Mouse (Mus musculus) CD8-positive naive resting alpha-beta T cell, adult 2 months (primary cell): Measurements from ENCODE around the gene Cmss1.

ENCODE experiments used
- DNase-seq, 2 experiments: peaks; one replicate each; pipeline ENCODE4 v3.0.0; 2022; ENCODE audit warnings: low read depth in 2 of 2, low spot score in 2 of 2

Gene Cmss1

DNA sequence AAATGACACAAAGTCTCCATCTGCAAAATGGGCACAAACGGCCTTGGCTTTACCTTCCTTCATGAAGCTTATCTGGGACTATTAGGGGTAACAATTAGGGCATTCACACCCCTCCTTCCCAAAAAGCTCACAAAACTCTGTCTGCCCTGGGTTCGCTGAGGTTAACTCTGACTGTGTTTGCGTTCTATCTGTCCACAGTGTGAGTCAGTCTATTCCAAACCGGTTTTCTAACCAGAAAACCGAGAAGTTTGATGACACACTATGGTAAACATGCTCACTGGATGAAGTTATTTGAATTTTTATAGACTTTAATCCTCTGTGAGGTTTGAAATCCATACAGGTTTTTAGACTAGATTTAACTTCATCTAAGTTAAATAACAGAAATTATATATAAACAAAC, 81.6 kb downstream of the Cmss1 start:
- DNase-seq, result no peak

DNA sequence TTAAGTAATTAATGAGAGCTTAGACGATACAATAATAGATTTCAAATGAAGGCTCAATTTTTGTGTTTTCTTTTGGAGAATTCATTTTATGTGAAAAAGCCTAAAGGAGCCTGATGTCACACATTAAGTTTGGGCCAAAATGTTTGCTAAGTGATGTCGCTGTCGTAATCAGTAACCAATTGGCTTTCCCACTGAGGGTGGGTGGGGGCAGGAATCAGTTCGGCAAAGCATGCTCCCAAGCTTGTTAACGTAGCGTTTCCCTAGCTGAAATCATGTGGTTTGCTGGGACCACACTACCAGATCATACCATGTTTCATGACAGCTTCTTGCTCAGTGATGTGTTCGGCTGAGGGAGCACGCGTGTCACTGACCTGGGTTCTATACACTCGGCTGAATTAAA, 91.0 kb downstream of the Cmss1 start:
- DNase-seq, result no peak

DNA sequence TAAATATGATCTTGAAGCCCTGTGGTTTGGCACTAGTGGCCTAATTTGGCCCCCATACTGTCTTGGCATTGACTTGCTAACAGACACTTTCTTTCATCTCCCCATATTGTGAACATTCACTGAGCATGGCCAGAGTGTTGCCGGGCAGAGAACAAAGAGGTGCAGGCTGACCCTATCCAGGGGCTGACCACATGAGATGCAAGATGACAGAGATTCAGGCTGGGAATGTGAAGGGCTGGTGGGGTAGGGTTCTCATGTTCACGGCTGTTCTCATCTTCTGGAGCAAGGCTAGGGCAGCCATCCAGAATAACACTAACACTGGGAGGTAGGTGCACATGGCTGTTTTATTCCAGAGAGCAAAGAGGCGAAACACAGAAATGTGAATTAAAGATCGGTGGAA, 92.3 kb downstream of the Cmss1 start:
- DNase-seq, result no peak

GRCm38 (mm10) chr16:57513562-57513961, 93.1 kb downstream of the Cmss1 start:
- no peak for DNase-seq

- no peak for DNase-seq
These were observed 97.6 kb downstream of the Cmss1 start for GRCm38 (mm10) chr16:57509099-57509498.

DNA sequence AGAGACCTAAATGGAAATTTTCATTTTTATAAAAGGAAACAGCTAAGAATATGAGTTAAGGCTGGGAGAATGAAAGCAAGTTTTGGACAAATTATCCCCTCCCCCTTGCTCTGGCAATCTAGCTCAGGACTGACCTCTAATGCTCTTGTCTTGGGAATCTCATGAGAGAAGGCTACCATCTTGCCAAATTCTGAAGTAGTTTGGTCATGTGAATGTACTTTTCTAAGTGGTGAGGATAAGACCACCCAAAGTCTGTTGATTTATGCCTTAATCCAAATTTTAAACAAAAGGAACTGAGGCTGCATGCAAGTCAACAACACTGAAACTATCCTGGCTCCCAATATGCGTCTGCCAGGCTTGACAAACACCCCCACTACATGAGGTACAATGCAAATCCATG, 98.3 kb downstream of the Cmss1 start:
- no peak for DNase-seq

- DNase-seq, result no peak
These were observed 100.5 kb downstream of the Cmss1 start for GRCm38 (mm10) chr16:57506133-57506532.

- no peak for DNase-seq
These were observed 101.9 kb downstream of the Cmss1 start for GRCm38 (mm10) chr16:57504728-57505127.

GRCm38 (mm10) chr16:57502761-57503160, 103.9 kb downstream of the Cmss1 start:
- no peak for DNase-seq

DNA sequence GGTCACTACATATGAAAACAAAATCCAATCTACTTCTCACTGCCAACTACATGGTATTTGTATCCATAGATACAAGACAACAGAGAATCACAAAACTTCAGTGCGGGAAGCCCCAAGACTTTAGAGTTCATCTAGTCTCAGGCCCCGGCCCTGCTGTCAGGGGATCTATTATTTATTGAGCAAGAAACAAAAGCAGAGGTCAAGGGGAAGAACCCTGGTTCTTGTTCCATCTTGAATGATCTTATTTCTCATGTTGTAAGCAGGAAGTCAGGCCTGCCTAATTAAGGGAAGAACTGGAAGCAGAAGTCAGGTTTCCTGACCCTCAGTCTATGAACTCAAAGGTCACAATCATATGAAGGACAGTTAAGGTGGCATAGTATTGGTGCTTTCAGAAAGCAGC, 104.4 kb downstream of the Cmss1 start:
- DNase-seq, result no peak

- no peak for DNase-seq
These were observed 105.8 kb downstream of the Cmss1 start for GRCm38 (mm10) chr16:57500851-57501250.

- no peak for DNase-seq
These were observed 110.1 kb downstream of the Cmss1 start for GRCm38 (mm10) chr16:57496437-57497173.

DNA sequence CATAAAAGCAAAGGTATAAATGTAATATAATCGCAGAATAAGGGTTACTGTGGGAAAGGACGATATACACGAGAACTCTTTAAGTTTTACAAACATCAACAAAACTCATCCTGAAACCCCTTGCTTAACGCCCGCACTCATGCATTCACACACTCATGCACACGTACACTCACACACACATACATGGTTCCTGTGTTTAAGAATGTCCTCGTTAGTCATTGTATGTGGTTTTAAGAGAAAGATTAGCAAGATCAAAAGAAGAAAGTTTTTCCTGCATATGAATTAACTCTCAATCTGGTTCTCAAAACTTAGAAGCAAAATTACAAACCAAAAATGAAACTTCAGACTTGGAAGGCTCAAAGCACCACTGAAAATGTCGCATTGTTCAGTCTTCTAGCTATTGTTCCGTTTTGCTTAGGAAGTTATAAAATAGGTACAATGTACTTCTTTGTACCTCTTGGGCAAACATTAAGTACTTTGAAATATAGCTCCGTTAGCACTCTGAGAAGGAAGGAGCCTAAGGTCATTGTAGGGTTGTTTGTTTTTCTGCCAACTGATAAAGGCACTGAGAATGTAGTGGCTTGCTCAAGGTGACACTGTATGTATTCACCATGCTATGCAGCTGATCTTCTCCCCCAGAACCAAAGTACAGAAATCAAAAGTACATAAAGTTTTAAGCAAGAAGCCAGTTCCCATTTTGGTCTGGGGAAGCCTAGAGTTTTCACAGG, 111.0 kb downstream of the Cmss1 start:
- DNase-seq, result no peak

DNA sequence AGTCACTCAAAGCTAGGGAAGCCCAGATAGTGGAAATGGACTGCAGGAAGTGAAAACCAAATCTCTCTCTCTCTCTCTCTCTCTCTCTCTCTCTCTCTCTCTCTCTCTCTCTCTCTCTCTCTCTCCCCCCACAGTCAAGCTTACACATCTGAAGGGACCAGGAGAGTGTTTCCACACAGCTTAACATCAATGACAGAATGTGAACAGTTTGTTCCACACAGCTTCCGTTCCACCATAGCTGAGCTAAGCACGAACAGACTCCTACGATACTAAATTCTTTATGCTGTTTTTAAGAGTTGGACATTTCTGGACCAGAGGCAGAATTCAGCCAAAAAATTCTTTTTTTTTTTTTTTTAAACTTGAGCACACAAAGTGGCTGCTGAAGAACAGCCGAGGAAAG, 114.8 kb downstream of the Cmss1 start:
- no peak for DNase-seq

GRCm38 (mm10) chr16:57490691-57491090, 116.0 kb downstream of the Cmss1 start:
- no peak for DNase-seq

DNA sequence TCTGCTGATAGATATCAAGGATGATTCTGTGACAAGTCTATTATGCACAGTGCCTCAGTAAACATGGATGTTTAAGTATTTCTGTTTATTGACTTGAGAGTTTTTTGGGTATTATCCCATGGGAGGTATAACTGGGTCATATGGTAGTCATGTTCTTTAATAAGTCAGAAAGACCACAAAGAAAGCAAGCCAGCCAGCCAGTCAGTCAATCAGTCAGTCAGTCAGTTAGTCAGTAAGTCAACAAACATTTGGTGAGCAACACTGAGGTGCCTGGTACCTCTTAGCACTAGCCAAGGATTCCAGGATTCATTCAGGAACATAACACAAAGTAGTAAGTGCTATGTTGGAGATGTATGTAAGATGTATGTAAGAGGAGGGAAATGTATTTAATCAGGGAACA, 118.0 kb downstream of the Cmss1 start:
- DNase-seq, result no peak

GRCm38 (mm10) chr16:57486266-57486665, 120.4 kb downstream of the Cmss1 start:
- no peak for DNase-seq

- DNase-seq, result no peak
These were observed 121.4 kb downstream of the Cmss1 start for GRCm38 (mm10) chr16:57485265-57485664.

DNA sequence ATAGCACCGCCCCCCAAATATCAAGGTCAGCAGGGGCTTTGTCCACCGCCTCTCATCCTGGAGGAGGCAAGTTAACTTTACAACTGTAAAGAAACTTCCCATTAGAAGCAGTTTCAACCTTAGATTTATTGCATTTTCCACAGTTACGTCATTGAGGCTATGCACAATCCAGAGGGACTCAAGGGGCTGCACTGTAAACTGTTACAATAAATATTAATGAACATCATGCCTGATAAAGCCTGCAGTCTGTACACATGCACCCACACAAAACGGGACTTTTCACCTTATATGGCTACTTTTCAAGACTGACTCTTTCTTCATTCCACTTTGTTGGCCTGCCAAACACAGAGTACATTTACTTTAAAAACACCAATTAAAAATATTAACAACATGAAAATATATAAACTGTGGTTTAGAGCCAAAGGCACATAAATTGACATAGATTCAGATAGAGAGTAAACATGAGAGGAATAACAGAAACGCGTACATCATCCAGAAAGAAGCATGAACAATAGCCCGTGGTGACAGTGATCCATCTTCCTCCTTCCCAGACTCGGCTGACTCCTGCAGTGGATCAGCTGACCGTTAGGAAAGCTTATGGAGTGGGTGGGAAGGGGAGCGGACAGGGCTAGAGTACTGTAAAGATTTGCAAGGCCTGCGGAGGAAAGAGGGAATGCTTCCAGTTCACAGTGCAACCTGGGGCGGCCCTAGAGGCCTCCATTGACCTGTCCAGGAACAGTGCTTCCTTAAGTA, 122.4 kb downstream of the Cmss1 start:
- DNase-seq, result no peak

- no peak for DNase-seq
These were observed 123.2 kb downstream of the Cmss1 start for GRCm38 (mm10) chr16:57483503-57483902.

GRCm38 (mm10) chr16:57482911-57483310, 123.8 kb downstream of the Cmss1 start:
- DNase-seq, result no peak

DNA sequence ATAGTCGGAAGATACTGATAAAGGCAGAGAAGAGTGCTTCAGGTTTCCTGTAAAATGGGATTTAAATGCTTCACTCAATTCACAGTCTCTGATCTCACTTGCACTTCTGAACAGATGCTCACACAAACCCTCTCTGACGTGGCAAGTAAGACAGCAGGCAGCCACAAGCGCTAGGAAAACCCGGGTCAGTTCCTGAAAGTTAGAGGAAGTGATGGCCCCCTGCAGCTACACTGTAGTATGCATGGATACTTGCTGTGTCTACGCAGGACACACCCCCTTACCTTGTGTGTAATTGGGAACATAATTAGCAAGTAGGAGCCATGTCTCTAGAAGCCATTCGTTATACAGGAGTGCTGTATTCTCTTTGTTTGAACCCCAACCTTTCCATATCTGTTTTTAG, 124.4 kb downstream of the Cmss1 start:
- no peak for DNase-seq
